Mouse (Mus musculus): Measurements from ENCODE around the gene Rhbdl1.

DNA sequence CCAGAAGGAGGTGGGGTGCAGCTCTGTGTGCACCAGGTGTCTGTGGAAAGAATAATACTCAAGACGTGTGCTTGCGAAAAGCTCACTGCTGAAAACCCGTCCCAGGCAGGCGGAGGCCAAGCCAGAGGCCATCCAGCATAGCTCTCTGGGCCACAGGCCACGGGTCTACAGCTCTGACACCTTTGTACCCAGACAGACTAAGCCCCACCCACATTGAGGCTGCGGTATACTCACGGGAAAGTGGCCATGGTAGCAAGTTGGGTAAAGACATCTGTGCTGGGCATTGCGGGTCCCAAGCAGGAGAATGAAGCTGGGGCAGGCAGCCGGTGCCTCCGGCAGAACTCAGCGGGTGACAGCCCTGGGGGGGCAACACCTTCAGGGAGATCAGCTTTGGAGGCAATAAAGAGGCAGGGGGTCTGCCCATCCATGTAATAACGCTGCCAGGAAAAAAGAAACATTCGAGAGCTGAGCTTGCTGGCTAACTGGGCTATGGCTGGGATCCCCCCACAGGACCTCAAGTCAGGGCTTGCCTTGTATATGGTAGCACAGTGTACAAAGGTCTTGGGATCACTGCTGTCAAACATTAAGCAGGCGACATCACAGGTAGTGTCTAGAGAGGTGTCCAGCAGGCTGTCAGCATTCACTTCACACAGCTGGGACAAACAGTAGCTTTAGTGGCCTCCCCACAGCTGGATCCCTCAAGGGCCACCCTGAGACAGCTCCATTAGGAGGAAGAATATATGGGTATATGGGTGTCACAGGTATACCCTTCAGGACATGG, 2.5 kb upstream of the Rhbdl1 start:
- TF ChIP-seq ZNF384 (IDR thresholded peaks at IDR 0.05; ENCODE audit: low read depth, low read length): no peak
- TF ChIP-seq MAFK (IDR thresholded peaks at IDR 0.05; ENCODE audit: insufficient read depth, low read depth, low read length): no peak
- TF ChIP-seq CHD2 (IDR thresholded peaks at IDR 0.05; ENCODE audit: low read depth, low read length): no peak

All from ES-E14 (cell line).